Mouse (Mus musculus) embryonic facial prominence, embryonic 11.5 days (tissue): ENCODE data around the gene Tbc1d32. TPM values are rescaled to one million over a fixed set of nuclear protein-coding genes. Genes with fewer than 3 reads are reported as not detected.

ENCODE experiments used
- ATAC-seq: fragments of 200-750 bp; cut with Nextera tagmentation; replicated peaks from 2 replicates; pipeline ENCODE4 v1.8.0; 2017; ENCODE audit warnings: low read depth; ENCODE audit not compliant: insufficient number of reproducible peaks, low FRiP score, low TSS enrichment
- DNase-seq: peaks from one replicate; pipeline ENCODE4 v3.0.0-alpha.2; 2015; ENCODE audit warnings: low spot score
- H3K27ac ChIP-seq: fragments of 300-500 bp; sonication (generic); replicated peaks from 2 replicates; pipeline ENCODE4 v1.5.1; 2014; ENCODE audit warnings: mild to moderate bottlenecking, low read depth, low read length, control low read depth
- H3K27me3 ChIP-seq: fragments of 300-500 bp; sonication (generic); 2 replicates; pipeline ENCODE4 v1.6.1; 2014; ENCODE audit warnings: mild to moderate bottlenecking, low read length, moderate library complexity, mixed read lengths; ENCODE audit not compliant: control insufficient read depth, insufficient read depth
- H3K36me3 ChIP-seq: fragments of 300-500 bp; sonication (generic); replicated peaks from 2 replicates; pipeline ENCODE4 v1.6.1; 2014; ENCODE audit warnings: low read depth, mild to moderate bottlenecking, low read length, moderate library complexity, mixed read lengths; ENCODE audit not compliant: control insufficient read depth, insufficient read depth
- H3K4me1 ChIP-seq: fragments of 300-500 bp; sonication (generic); 2 replicates; pipeline ENCODE4 v1.6.1; 2014; ENCODE audit warnings: low read length, mixed read lengths; ENCODE audit not compliant: control insufficient read depth, insufficient read depth
- H3K4me2 ChIP-seq: fragments of 300-500 bp; sonication (generic); 2 replicates; pipeline ENCODE4 v1.6.1; 2014; ENCODE audit warnings: low read depth, mild to moderate bottlenecking, control low read depth, low read length, moderate library complexity
- H3K4me3 ChIP-seq: fragments of 300-500 bp; sonication (generic); 2 replicates; pipeline ENCODE4 v1.5.1; 2014; ENCODE audit warnings: low read depth, low read length, control low read depth
- H3K9ac ChIP-seq: fragments of 300-500 bp; sonication (generic); replicated peaks from 2 replicates; pipeline ENCODE4 v1.6.1; 2014; ENCODE audit warnings: mild to moderate bottlenecking, control low read depth, low read length
- H3K9me3 ChIP-seq: fragments of 300-500 bp; sonication (generic); replicated peaks from 2 replicates; pipeline ENCODE4 v1.6.1; 2016; ENCODE audit warnings: mild to moderate bottlenecking, low read length, inconsistent platforms, mixed read lengths; ENCODE audit not compliant: control insufficient read depth
- WGBS: fragments of 180-500 bp; shearing (Covaris S2); extraction: QIAGEN DNeasy Blood & Tissue Kit; methylation state at CpG from one replicate; pipeline ENCODE4 v1.1.7; 2014; 5-methylcytosine and 5-hydroxymethylcytosine counted together
- polyA plus RNA-seq: library from polyadenylated mRNA; unstranded; fragments of >200 nt; fragmentation: Nextera tagmentation; extraction: Ambion mirVana; gene quantifications from 2 replicates; pipeline ENCODE4 v1.2.1, GENCODE M21; 2014

Tbc1d32 gene
- polyA plus RNA-seq, 1 experiment from 2014 or later: 4.0 TPM

DNA sequence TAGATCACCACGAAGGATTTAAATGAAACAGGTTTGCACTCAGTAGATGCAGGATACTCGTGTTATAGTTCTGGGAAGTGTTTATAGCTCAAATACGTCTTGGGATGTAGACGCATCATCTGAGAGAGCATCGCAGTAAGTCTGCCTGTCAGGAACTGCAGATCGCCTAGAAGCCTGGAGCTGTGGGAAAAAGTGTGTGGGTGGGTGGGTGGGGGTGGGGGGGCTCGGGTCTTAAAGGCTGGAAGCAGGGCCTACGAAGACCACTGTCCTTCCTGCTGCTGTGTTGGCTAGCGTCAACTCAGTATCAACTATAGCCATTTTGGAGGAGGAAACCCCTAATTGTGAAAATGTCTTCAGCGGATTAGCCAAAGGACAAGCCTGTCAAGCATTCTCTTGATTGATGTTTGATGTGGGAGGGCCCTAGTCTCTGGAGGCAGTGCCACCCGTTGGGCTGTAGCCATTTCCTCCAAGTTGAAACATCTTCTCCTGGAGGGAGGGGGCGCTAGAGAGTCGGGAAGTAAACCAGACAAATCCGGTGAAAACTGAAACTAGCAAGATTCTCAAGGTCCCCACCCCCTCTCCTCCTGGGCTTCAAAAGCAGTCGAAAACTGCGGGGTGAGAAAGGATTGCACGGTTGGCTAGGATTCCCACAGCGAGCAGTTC lies 122.0 kb downstream of the Tbc1d32 start, which contains the start of gene Msl3l2:
Gene Msl3l2 (plus strand): TSS at position 585 of the 663 bp plus-strand sequence.
- ATAC-seq (peak; percentile 75), DNase-seq (peak; percentile 85)
- Histone ChIP-seq H3K9me3 (no peaks in the 10 kb centered on the region), H3K27me3 (no peaks in the 10 kb centered on the region), H3K4me2 (peak within 1 kb of the TSS; percentile 13), H3K36me3 (no peaks in the 10 kb centered on the region), H3K4me1 (no peaks in the 10 kb centered on the region), H3K4me3 (no peak within 1 kb of the TSS), H3K9ac (peak within 1 kb of the TSS; percentile 34; the same call in 1 of the 2 replicates), H3K27ac (no peak within 1 kb of the TSS)
- 26% methylated on average over 18 of the region's 18 CpGs for WGBS

DNA sequence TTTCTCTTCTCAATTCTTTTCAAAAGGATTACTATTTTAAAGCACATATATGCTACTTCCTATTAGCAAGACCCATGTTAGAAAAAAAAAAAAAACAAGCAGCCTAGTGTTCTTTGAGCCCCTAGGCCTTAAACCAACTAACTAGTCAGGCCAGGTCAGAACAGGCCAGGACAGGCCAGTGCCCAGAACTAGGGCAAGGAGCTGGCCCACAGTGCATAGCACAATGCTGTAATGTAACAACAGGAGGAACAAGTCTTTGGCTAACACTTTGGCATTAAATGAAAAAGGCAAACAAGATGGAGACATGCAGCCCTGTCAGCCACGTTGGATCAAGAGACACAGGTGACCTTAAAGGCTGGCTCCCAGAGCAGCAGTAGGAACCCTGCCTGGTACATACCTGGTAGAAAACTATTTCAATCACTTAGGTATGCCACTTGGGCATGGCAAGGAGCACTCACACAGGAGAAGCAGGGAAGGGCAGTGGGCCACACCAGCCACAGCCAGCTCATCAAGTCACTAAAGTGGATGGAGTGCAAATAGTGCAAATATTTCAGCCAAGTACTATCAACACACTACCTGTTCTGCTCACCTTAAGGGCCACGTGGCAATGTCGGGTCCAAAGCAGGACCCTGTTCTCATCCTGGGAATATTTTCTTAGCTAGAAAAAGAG lies 128.7 kb downstream of the Tbc1d32 start:
- Histone ChIP-seq H3K27me3 (no peaks in the 10 kb centered on the region), H3K4me2 (no peak overlapping the region), H3K4me3 (no peak overlapping the region), H3K4me1 (no peaks in the 10 kb centered on the region), H3K9me3 (no peaks in the 10 kb centered on the region), H3K36me3 (no peaks in the 10 kb centered on the region), H3K27ac (no peak overlapping the region), H3K9ac (no peak overlapping the region)
- no peak for ATAC-seq
- 91% methylated on average over 3 of the region's 3 CpGs for WGBS
- no peak for DNase-seq

DNA sequence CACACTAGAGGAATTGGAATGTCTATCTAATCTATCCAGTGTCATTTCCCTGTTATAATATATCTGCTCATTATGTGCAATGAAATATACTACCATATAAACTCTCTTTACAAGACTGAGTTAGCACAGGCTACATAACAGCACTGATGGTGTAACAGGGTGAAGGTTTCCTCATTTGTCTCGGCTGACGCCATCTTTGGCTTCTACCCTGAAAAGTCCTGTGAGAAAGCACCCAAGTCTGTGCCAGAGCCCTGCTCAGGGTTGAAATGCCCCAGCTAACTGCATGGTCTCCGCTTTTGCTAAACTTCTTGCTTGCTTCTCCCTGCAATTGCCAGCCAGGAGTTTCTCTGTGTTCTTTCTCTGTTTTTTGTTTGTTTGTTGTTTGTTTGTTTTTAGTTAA lies 129.4 kb downstream of the Tbc1d32 start:
- no peak overlapping the region for H3K9ac ChIP-seq
- no peaks in the 10 kb centered on the region for H3K36me3 ChIP-seq
- DNase-seq: no peak
- H3K4me1 ChIP-seq: no peaks in the 10 kb centered on the region
- no peaks in the 10 kb centered on the region for H3K9me3 ChIP-seq
- ATAC-seq: no peak
- no peak overlapping the region for H3K27ac ChIP-seq
- H3K27me3 ChIP-seq: no peaks in the 10 kb centered on the region
- no peak overlapping the region for H3K4me2 ChIP-seq
- WGBS: 87% methylated on average over 3 of the region's 3 CpGs
- no peak overlapping the region for H3K4me3 ChIP-seq

DNA sequence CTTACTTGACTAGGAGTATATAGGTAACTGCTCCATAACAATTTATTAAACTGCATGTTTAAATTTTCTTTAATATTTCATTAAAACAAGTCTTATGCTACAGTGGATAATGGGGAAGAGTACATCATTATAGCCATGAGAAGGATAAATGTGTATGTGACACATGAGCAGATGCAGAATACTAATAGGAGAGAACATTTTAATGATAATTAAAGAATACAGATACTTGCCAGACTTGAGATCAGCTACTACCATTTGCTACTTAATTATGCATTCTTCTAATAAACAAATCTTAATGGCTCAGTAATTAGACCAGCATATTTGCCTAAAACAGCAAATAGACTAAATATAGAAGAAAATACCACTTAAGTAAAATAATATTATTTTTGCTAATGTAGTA lies 131.7 kb downstream of the Tbc1d32 start:
- Histone ChIP-seq H3K36me3 (no peaks in the 10 kb centered on the region), H3K4me3 (no peak overlapping the region), H3K27ac (no peak overlapping the region), H3K4me2 (no peak overlapping the region), H3K9ac (no peak overlapping the region), H3K27me3 (no peaks in the 10 kb centered on the region), H3K4me1 (no peaks in the 10 kb centered on the region), H3K9me3 (no peaks in the 10 kb centered on the region)
- ATAC-seq (no peak), DNase-seq (no peak)

DNA sequence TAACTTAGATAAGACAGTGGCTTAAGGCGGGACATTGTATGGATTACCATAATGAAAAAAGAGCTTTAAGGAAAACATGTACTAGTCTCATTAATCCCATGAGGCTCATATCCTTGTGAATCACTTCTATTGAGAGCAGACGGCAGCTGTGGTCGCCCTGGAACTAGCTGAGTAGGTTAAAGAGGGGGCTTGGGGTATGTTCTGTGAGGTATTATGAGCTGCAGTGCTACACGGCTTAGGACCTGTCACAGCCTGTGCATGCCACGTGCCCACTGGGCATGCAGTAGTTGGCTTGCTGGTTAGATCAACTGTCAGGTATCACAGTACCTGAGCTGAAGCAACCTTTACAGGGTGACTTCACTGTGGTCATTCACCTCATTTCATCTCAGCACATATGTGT lies 133.9 kb downstream of the Tbc1d32 start:
- Histone ChIP-seq H3K9ac (no peak overlapping the region), H3K4me1 (no peaks in the 10 kb centered on the region), H3K9me3 (no peaks in the 10 kb centered on the region), H3K4me2 (no peak overlapping the region), H3K4me3 (no peak overlapping the region), H3K36me3 (no peaks in the 10 kb centered on the region), H3K27me3 (no peaks in the 10 kb centered on the region), H3K27ac (no peak overlapping the region)
- ATAC-seq (no peak), DNase-seq (no peak)
- 77% methylated on average over 5 of the region's 5 CpGs for WGBS

DNA sequence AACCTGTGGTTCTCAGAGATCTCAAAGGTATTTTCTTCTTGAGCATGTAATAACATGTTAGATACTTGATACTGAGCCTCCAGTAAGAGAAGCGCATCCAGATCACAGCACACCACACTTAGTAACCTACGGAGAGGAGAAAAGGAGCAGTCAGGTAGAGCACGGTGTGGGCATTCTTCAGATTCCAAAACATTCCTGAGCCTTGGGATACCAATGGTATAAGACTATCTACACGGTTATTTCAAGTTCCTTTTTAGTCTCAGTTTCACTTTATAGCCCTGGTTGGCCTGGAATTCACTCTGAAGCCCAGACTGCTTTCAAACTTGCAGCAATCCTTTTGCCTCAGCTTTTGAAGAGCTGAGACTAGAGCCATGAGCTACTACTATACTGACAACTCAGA lies 138.8 kb downstream of the Tbc1d32 start:
- no peak overlapping the region for H3K9ac ChIP-seq
- no peak overlapping the region for H3K27ac ChIP-seq
- 76% methylated on average over 4 of the region's 4 CpGs for WGBS
- no peaks in the 10 kb centered on the region for H3K27me3 ChIP-seq
- no peak for ATAC-seq
- no peaks in the 10 kb centered on the region for H3K36me3 ChIP-seq
- DNase-seq: no peak
- no peak overlapping the region for H3K4me3 ChIP-seq
- no peak overlapping the region for H3K4me2 ChIP-seq
- no peaks in the 10 kb centered on the region for H3K9me3 ChIP-seq
- H3K4me1 ChIP-seq: no peaks in the 10 kb centered on the region

DNA sequence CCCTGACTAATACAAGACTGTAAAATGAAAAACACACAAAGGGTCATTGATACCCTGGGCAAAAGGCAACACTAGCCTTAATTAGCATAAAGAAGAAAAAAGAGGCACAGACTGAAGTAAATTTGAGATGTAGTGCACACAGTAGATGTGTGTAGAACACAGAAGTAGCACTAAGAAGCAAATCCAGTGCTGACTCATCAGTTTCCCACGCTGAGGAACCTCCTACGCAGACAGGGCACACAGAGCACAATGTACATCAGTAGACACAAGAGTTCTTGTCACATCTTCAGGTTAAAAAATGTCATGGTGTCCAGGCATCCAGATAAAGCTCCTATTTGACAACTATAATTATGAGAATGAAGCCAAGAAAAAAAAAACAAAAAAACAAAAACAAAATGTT lies 165.7 kb downstream of the Tbc1d32 start:
- 86% methylated on average over 2 of the region's 2 CpGs for WGBS
- H3K9me3 ChIP-seq: no peaks in the 10 kb centered on the region
- no peaks in the 10 kb centered on the region for H3K4me1 ChIP-seq
- no peaks in the 10 kb centered on the region for H3K27me3 ChIP-seq
- no peak for ATAC-seq
- no peak overlapping the region for H3K9ac ChIP-seq
- no peak overlapping the region for H3K4me3 ChIP-seq
- H3K27ac ChIP-seq: no peak overlapping the region
- DNase-seq: no peak
- H3K4me2 ChIP-seq: no peak overlapping the region
- H3K36me3 ChIP-seq: no peaks in the 10 kb centered on the region

DNA sequence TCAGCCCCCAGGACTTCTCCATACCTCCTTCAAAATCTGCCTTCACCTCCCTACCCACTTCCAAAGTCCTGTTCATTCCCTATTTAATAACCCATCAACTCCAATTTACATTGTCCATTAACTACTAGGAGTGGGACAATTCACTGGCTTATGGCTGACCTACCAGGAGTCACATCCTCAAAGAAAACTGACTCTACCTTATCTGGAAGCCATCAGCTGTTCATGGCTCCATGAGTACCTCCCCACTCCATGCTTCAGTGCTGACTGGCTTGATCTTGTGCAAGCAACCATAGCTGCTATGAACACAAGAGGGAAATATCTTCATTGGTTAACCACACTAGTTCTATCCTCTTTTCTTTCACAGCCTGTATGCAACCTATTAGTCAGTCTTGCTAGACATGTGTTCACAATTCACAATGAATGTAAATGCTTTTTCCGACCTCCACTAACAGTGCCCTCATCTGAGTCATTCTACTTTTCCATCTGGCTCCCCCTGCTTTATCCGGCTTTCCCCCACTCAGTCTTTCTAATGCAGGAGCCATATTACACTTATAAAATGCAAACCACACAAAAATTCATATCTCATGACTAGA lies 167.2 kb downstream of the Tbc1d32 start:
- Histone ChIP-seq H3K27ac (no peak overlapping the region), H3K9me3 (no peaks in the 10 kb centered on the region), H3K4me1 (no peaks in the 10 kb centered on the region), H3K4me2 (no peak overlapping the region), H3K4me3 (no peak overlapping the region), H3K36me3 (no peaks in the 10 kb centered on the region), H3K9ac (no peak overlapping the region), H3K27me3 (no peaks in the 10 kb centered on the region)
- no peak for ATAC-seq
- no peak for DNase-seq
- WGBS: 89% methylated on average over 2 of the region's 2 CpGs
